Mouse (Mus musculus): Measurements from ENCODE around the gene Ccdc83. TPM values are rescaled to one million over a fixed set of nuclear protein-coding genes. Genes with fewer than 3 reads are reported as not detected.

Gene Ccdc83
- polyA plus RNA-seq (2016; fragmentation: Nextera tagmentation; extraction: Ambion mirVana): not detected in 2 replicates

GRCm38 (mm10) chr7:90265289-90265970, at the start of gene Ccdc83:
TSS of gene Ccdc83 (minus strand) at chr7:90265777.
- peaks cover 19% of the 10 kb centered on the region for H3K4me1 ChIP-seq
- H3K4me3 ChIP-seq: peak within 1 kb of the TSS; percentile 21
- H3K27me3 ChIP-seq: no peaks in the 10 kb centered on the region
- peak within 1 kb of the TSS; percentile 47 for H3K4me2 ChIP-seq (replicated peaks)
- ATAC-seq (ENCODE audit: low FRiP score, low read depth): peak; percentile 83
- WGBS: 9% methylated on average over 28 of the region's 28 CpGs
- H3K27ac ChIP-seq (replicated peaks): no peak within 1 kb of the TSS
- H3K9me3 ChIP-seq: no peaks in the 10 kb centered on the region
- H3K36me3 ChIP-seq: no peaks in the 10 kb centered on the region
- H3K9ac ChIP-seq (replicated peaks): peak within 1 kb of the TSS; percentile 24; the same call in 1 of the 2 replicates

DNA sequence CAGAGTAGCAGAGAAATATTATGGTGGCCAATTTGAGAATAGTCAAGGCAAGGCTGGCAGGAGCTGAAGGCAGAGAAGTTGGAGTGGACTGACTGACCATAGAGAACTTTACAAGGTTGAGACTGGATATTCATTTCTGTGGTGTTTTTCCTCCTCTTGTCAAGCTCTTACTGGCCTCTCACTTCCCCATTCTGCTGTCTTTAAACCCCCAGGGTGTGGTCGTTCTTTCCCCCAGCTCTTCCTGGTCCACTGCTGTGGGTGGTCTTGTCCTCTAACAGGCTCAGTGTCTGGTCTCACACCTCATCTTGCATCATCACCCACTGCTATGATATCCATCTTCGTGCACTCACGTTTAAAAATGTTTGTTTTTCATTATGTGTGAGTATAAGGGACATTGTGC, 47.8 kb upstream of the Ccdc83 start:
- no peaks in the 10 kb centered on the region for H3K36me3 ChIP-seq
- H3K4me1 ChIP-seq: no peaks in the 10 kb centered on the region
- WGBS: 69% methylated on average over 3 of the region's 3 CpGs
- H3K9me3 ChIP-seq: no peaks in the 10 kb centered on the region
- H3K9ac ChIP-seq (replicated peaks): no peak overlapping the region
- no peak for ATAC-seq (ENCODE audit: low FRiP score, low read depth)
- H3K27ac ChIP-seq (replicated peaks): no peak overlapping the region
- no peak overlapping the region for H3K4me2 ChIP-seq (replicated peaks)
- no peaks in the 10 kb centered on the region for H3K27me3 ChIP-seq
- no peak overlapping the region for H3K4me3 ChIP-seq

GRCm38 (mm10) chr7:90312151-90312883, 46.7 kb upstream of the Ccdc83 start:
- ATAC-seq (ENCODE audit: low FRiP score, low read depth): no peak
- Histone ChIP-seq H3K4me1 (no peaks in the 10 kb centered on the region), H3K27ac (replicated peaks) (no peak overlapping the region), H3K4me2 (replicated peaks) (no peak overlapping the region), H3K4me3 (no peak overlapping the region), H3K27me3 (no peaks in the 10 kb centered on the region), H3K9ac (replicated peaks) (no peak overlapping the region), H3K36me3 (no peaks in the 10 kb centered on the region), H3K9me3 (no peaks in the 10 kb centered on the region)
- 80% methylated on average over 7 of the region's 7 CpGs for WGBS

DNA sequence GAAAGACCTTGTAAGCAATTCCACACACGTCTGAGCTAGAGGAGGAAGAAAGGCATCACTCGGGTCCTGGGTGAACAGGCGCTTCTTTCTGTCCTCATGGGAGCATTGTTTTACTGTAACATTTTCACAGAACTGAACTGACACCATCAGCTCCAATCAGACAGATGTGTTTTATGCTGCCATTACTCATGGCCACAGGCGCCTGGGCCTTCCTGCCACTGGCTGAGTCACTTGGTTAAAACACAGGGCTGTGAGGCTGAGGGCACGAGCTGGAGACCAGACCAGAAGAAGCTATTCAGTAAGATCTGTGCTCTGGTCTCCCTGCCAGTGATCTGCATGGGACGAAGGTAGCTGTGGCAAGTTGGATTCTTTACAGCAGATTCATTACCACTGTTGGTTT, 42.4 kb upstream of the Ccdc83 start:
- H3K36me3 ChIP-seq: no peaks in the 10 kb centered on the region
- H3K4me1 ChIP-seq: no peaks in the 10 kb centered on the region
- H3K27me3 ChIP-seq: peaks cover 13% of the 10 kb centered on the region
- 75% methylated on average over 6 of the region's 6 CpGs for WGBS
- H3K4me3 ChIP-seq: no peak overlapping the region
- no peak overlapping the region for H3K27ac ChIP-seq (replicated peaks)
- no peak for ATAC-seq (ENCODE audit: low FRiP score, low read depth)
- no peak overlapping the region for H3K9ac ChIP-seq (replicated peaks)
- H3K9me3 ChIP-seq: no peaks in the 10 kb centered on the region
- no peak overlapping the region for H3K4me2 ChIP-seq (replicated peaks)

DNA sequence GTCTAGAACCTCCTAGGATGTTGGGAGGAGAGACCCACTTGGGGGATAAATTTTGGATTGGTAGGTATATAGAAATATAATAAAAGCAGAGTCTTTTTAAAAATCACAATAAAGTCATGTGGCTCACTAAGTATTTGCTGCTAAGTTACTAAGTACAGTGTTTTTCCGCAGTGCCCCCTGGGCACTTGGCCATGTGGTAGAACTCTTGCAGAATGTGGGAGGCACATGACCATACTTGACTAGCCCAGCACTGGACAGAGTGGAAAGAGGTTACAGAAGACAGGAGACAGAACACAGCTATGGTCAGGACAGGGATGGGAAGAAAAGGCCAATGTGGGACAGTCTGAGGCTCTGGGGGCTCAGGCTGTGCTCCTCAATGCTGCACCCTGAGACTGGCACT, 41.4 kb upstream of the Ccdc83 start:
- Histone ChIP-seq H3K27me3 (peaks cover 22% of the 10 kb centered on the region), H3K27ac (replicated peaks) (no peak overlapping the region), H3K36me3 (no peaks in the 10 kb centered on the region), H3K9me3 (no peaks in the 10 kb centered on the region), H3K9ac (replicated peaks) (no peak overlapping the region), H3K4me2 (replicated peaks) (no peak overlapping the region), H3K4me3 (no peak overlapping the region), H3K4me1 (peaks cover 6% of the 10 kb centered on the region)
- WGBS: 89% methylated on average over 1 of the region's 1 CpGs
- no peak for ATAC-seq (ENCODE audit: low FRiP score, low read depth)

DNA sequence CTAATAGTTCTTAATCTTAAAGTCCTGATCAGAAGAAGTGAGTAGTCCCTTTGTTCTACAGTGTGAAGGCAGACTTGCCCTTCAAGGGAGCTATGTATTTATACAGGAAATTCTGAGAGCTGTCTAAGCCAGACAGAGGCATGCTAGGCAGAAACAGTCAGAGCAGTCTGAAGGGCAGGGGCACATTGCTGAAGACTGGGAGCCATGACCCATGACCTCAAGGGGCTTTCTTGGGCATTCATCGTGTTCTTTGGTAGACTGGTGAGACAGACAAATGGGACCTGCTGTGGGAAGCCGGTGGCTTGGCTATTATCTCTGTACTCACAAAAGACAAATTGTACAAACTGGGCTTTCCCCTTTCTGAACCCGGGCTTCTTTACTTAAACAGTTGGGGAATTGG, 40.5 kb upstream of the Ccdc83 start:
- H3K9ac ChIP-seq (replicated peaks): no peak overlapping the region
- no peaks in the 10 kb centered on the region for H3K36me3 ChIP-seq
- no peak overlapping the region for H3K27ac ChIP-seq (replicated peaks)
- ATAC-seq (ENCODE audit: low FRiP score, low read depth): no peak
- H3K9me3 ChIP-seq: no peaks in the 10 kb centered on the region
- peaks cover 25% of the 10 kb centered on the region for H3K27me3 ChIP-seq
- no peak overlapping the region for H3K4me3 ChIP-seq
- no peak overlapping the region for H3K4me2 ChIP-seq (replicated peaks)
- H3K4me1 ChIP-seq: peaks cover 6% of the 10 kb centered on the region
- WGBS: 8% methylated on average over 3 of the region's 3 CpGs

DNA sequence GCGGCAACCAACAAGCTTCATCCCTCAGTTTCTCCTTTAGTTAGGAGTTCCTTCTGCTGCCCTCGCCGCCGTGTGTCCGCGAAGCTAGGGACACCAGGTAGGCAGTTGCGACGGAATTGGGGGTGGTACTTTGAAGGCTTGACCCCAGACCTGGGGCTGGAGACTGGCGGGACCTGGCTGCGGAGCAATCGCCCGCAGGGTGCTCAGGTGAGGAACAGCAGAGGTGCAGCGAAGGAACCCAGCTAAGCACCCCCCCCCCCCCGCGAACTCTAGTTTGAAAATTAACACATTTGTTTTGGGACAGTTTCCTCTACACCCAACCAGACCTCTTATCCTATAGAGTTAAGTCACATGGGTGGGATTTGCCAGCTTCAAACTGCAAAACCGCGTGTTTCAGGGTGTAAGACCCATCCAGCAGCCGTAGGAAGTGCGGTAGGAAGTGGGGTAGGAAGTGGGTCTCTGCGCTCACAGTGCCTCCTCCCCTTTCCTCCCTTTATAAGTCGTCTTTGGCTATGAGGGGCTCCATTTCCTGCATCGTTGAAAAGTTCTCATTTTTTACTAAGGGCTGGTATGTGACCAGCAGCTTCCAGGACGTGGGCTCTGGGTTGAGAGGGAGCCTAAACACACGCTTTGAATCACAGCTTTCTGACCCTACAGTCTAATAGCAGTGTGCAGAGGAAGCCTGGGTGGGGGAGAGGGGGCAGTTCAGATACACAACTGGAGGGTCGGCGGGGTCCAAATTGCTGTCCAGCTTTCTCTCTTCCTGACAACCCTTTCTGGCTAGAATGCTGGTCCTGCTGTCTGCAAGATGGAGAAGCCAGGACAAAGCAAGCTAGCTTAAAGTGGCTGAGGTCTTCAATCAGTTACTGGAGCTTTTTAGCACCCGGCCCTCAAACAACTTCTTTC, 37.3 kb upstream of the Ccdc83 start:
- H3K27ac ChIP-seq (replicated peaks): no peak overlapping the region
- WGBS: 6% methylated on average over 27 of the region's 27 CpGs
- peak; percentile 51 for ATAC-seq (ENCODE audit: low FRiP score, low read depth)
- peaks cover 6% of the 10 kb centered on the region for H3K4me1 ChIP-seq
- H3K4me3 ChIP-seq: peak overlapping the region; percentile 57
- peak overlapping the region; percentile 98 for H3K4me2 ChIP-seq (replicated peaks)
- no peaks in the 10 kb centered on the region for H3K36me3 ChIP-seq
- H3K27me3 ChIP-seq: peaks cover 36% of the 10 kb centered on the region
- H3K9ac ChIP-seq (replicated peaks): peak overlapping the region; percentile 68
- no peaks in the 10 kb centered on the region for H3K9me3 ChIP-seq

GRCm38 (mm10) chr7:90301942-90302646, 36.5 kb upstream of the Ccdc83 start, which contains the start of gene Sytl2:
TSS of gene Sytl2 (plus strand) at chr7:90302252.
- no peak within 1 kb of the TSS for H3K27ac ChIP-seq (replicated peaks)

DNA sequence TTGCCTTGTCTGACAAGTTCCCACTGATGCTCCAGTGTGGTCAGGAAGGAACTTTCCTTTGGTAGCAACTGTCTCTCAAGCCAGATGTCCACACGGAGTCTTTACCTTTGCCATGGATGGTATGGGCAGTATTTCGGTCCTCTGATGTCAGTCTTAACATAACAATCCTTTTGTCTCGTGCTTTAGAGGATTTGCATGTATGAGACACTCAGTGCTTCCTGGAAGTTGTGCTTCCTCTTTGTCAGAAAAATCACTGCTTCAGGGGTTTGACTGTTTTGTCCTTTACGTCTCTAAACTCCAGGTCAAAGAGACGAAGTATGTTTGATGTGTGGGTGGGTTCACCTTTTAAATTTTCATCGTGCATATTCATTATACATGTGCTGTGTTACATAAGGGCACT, 26.3 kb upstream of the Ccdc83 start:
- no peak overlapping the region for H3K4me2 ChIP-seq (replicated peaks)
- ATAC-seq (ENCODE audit: low FRiP score, low read depth): no peak
- no peak overlapping the region for H3K27ac ChIP-seq (replicated peaks)
- no peak overlapping the region for H3K4me3 ChIP-seq
- no peaks in the 10 kb centered on the region for H3K36me3 ChIP-seq
- H3K4me1 ChIP-seq: no peaks in the 10 kb centered on the region
- no peaks in the 10 kb centered on the region for H3K9me3 ChIP-seq
- H3K9ac ChIP-seq (replicated peaks): no peak overlapping the region
- 85% methylated on average over 6 of the region's 6 CpGs for WGBS
- H3K27me3 ChIP-seq: no peaks in the 10 kb centered on the region

More at GRCm38 (mm10) chr7:90301942-90302646, 36.5 kb upstream of the Ccdc83 start, which contains the start of gene Sytl2:
- ATAC-seq (ENCODE audit: low FRiP score, low read depth): peak; percentile 86
- Histone ChIP-seq H3K4me1 (peaks cover 6% of the 10 kb centered on the region), H3K36me3 (no peaks in the 10 kb centered on the region), H3K9me3 (no peaks in the 10 kb centered on the region), H3K4me2 (replicated peaks) (peak within 1 kb of the TSS; percentile 98), H3K4me3 (peak within 1 kb of the TSS; percentile 57), H3K27me3 (peaks cover 36% of the 10 kb centered on the region), H3K9ac (replicated peaks) (peak within 1 kb of the TSS; percentile 68)
- WGBS: 1% methylated on average over 42 of the region's 43 CpGs

GRCm38 (mm10) chr7:90284793-90285192, 19.2 kb upstream of the Ccdc83 start:
- no peak for ATAC-seq (ENCODE audit: low FRiP score, low read depth)
- Histone ChIP-seq H3K9ac (replicated peaks) (no peak overlapping the region), H3K4me3 (no peak overlapping the region), H3K9me3 (no peaks in the 10 kb centered on the region), H3K36me3 (no peaks in the 10 kb centered on the region), H3K27ac (replicated peaks) (no peak overlapping the region), H3K27me3 (no peaks in the 10 kb centered on the region), H3K4me1 (no peaks in the 10 kb centered on the region), H3K4me2 (replicated peaks) (no peak overlapping the region)
- WGBS: 78% methylated on average over 7 of the region's 7 CpGs

- Histone ChIP-seq H3K27me3 (no peaks in the 10 kb centered on the region), H3K9me3 (no peaks in the 10 kb centered on the region), H3K36me3 (no peaks in the 10 kb centered on the region), H3K4me3 (no peak overlapping the region), H3K4me1 (no peaks in the 10 kb centered on the region), H3K9ac (replicated peaks) (no peak overlapping the region), H3K4me2 (replicated peaks) (no peak overlapping the region), H3K27ac (replicated peaks) (no peak overlapping the region)
- no peak for ATAC-seq (ENCODE audit: low FRiP score, low read depth)
- 76% methylated on average over 1 of the region's 1 CpGs for WGBS
Measured at GRCm38 (mm10) chr7:90282786-90283185, 17.2 kb upstream of the Ccdc83 start.

Data from midbrain, embryonic 12.5 days (tissue).